Mouse (Mus musculus): ENCODE results near the gene Bsdc1.

GRCm38 (mm10) chr4:129461183-129461960 lies at the start of gene Bsdc1:
- no peak for TF ChIP-seq FLI1 (IDR thresholded peaks at IDR 0.05; ENCODE audit: low read length)
- no peak for TF ChIP-seq GATA1 (IDR thresholded peaks at IDR 0.05; ENCODE audit: borderline replicate concordance, low read length)
